Mouse (Mus musculus): ENCODE measurements at regions not wholly inside any gene's neighbourhood (a gene's known extent, or its start where the extent isn't known, plus 50 kb on each side); places are given as distances from the start of the nearest gene placed in this dataset.
"Not testable (repeated sequence)": the region's sequence is repeated elsewhere in the genome, so short reads cannot be mapped to it uniquely, and the experiment has no call there.

DNA sequence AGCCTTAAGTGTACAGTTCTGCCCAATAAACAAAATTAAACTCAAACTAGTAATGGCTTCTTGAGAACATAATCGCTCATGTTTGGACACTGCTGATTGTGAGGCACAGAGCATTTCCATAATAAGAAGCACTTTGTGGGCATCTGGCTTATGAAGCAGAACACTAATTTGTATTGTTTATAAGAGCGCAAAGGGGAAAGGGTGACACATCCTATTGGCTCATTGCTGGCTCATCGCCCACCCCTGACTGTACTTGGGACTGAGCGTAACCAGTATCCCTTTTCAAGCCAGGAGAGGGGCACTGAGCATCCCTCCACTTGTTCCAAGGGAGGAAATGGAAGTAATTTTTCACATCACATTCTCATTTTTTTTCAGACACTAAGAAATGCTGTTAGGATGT is 288.0 kb downstream of the Sfmbt2 start:
- DNase-seq (ENCODE audit: low spot score in 2 of 2), result peak; percentile 49 to 55

- not testable (repeated sequence) for DNase-seq (ENCODE audit: low spot score in 2 of 2)
Measured at GRCm38 (mm10) chr2:10667915-10668314, 297.6 kb downstream of the Sfmbt2 start.

- DNase-seq (ENCODE audit: low spot score in 2 of 2), result no peak
Measured at GRCm38 (mm10) chr2:10670423-10671298, 300.4 kb downstream of the Sfmbt2 start.

DNA sequence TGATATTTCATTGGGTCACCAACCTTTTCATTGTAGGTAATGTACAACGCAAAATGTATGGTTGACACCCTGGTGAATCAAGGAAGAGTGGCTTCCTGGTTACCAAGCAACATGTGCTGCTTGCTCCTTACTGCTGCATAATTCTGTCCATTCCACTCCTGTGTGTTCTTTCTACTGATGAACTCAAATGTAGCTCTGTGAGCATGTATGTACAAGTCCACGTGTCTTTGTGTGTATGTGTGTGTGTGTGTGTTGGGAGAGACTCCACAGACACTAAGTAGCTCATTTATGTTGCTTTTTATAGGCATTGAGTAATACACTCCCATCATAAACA is 301.0 kb downstream of the Sfmbt2 start:
- DNase-seq (ENCODE audit: low spot score in 2 of 2), result no peak

- no peak for DNase-seq (ENCODE audit: low spot score in 2 of 2)
Measured at GRCm38 (mm10) chr2:10672196-10672595, 301.9 kb downstream of the Sfmbt2 start.

- DNase-seq (ENCODE audit: low spot score in 2 of 2), result no peak
Measured at GRCm38 (mm10) chr2:10674738-10675349, 304.5 kb downstream of the Sfmbt2 start.

DNA sequence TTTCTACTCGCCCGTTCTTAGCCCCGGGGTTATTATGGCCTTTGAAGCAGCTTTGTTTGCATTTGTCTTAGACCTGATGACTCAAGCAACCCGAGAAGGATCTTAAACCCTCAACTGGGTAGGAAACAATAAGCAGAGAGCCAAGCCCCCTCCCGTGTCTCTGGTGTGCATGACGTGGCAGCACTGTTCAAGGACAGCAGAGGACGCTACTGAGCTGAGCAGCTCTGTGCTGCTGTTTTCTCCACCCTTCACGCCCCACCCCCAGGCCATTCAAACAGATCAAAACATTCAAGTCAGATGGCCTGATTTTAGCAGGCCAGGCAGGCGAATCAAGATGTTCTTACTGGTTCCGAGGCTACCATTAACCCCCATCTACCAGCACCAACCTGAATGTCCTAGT is 331.1 kb downstream of the Sfmbt2 start:
- DNase-seq (ENCODE audit: low spot score in 2 of 2), result peak in 1 of 2 experiments; percentile 34

GRCm38 (mm10) chr2:10718366-10718765 is 348.1 kb downstream of the Sfmbt2 start:
- DNase-seq (ENCODE audit: low spot score in 2 of 2), result no peak

DNA sequence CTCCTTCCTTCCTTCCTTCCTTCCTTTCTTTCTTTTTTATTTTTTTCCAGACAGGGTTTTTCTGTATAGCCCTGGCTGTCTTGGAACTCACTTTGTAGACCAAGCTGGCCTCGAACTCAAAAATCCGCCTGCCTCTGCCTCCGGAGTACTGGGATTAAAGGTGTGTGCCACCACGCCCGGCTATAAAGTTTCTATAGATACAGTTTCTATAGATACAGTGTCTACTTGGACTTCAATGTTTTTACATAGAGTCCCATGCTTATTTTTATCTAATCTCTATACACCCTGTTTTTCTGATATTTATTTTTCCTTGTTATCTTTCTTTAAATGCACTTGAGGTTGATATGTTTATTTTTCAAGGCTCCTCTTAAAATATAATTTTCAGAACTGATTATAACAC is 364.0 kb downstream of the Sfmbt2 start:
- not testable (repeated sequence) for DNase-seq (ENCODE audit: low spot score in 2 of 2)

DNA sequence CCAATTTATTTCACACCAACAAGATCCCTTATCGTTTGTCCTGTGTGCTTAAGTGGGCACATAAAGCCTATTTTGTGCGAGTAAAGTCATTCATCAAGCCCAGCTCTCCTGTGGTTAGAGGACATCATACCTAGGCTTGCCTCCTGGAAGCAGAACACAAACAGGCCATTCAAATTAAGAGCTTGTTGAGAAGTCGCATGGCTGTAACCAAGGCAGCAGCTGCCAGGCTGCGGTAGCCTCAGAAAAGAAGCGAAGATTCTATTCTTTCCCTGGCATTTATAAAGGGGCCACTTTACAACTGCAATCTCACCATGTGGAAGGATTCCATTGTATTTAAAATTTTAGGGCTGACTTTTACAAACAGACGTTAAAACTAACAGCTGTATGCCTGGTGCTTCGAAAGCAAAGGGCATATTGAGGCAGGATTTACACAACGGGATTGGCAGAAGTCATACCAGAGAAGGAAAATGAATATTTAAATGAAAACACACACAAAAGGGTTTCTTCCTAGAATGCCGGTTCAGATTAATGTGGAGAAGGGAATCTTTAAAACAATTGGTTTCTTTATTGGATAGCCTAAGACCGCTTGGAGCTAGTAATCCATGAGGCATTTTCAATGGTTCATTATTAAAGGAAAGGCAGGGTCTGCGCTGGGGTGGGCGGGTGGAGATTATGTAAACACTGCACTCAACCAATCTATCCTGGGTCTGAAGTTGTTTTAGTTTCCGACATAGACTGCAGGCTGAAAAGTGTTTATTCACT is 366.6 kb downstream of the Sfmbt2 start:
- peak in 1 of 2 experiments; percentile 15 for DNase-seq (ENCODE audit: low spot score in 2 of 2)

- DNase-seq (ENCODE audit: low spot score in 2 of 2), result peak in 1 of 2 experiments; percentile 26
Measured at GRCm38 (mm10) chr2:10737458-10737775, 367.1 kb downstream of the Sfmbt2 start.

- no peak for DNase-seq (ENCODE audit: low spot score in 2 of 2)
Measured at GRCm38 (mm10) chr2:10745127-10745526, 374.8 kb downstream of the Sfmbt2 start.

- DNase-seq (ENCODE audit: low spot score in 2 of 2), result peak; percentile 22 to 71
Measured at GRCm38 (mm10) chr2:10755375-10755774, 385.1 kb downstream of the Sfmbt2 start.

DNA sequence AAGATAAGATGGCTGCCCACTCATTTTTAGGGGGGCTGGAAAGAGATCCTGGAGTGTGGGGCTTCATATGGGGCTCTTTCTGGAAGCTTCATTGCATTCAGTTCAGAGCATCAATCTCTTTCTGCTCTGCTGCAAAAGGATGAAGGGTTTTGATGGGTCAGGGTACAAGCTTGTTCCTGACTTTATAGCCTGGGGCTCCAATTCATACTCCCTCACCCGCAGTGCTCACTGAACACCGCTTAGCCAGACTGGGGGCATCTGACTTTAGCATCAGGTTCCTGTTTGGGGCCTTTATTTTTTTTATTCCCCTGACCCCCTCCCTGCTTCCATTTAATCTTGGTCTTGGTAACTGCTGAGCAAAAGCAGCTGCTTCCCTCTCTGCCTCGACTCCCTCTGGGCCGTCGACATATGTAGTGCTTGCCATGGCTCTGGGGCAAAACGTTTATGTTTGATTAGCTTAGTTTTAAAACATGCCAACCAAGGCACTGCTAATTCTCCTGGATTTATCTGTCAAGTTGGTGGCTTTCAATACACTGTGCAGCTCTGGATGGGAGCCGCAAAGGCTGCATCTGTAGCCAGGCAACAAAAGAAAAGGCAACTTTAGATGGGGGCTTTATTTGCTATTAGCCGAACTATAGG is 387.0 kb downstream of the Sfmbt2 start:
- DNase-seq (ENCODE audit: low spot score in 2 of 2), result no peak

DNA sequence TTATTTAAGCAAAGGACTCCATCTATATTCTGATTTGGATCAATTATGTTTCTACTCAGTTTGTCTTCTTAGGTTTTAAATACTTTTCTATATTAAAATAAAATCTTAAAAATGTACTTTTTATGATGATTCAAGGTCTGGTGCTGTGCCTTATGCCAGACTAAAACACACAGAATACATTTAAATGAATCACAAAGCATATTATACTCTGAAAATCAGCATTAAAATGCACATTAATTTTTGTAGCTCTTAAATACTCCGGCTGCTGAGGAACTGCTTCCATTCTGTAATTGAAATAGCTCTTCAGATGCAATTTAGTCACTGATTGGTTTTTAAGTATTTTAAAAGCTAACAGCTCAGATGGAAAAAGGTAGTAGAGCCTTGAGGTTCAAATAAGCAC is 387.6 kb downstream of the Sfmbt2 start:
- no peak for DNase-seq (ENCODE audit: low spot score in 2 of 2)

DNA sequence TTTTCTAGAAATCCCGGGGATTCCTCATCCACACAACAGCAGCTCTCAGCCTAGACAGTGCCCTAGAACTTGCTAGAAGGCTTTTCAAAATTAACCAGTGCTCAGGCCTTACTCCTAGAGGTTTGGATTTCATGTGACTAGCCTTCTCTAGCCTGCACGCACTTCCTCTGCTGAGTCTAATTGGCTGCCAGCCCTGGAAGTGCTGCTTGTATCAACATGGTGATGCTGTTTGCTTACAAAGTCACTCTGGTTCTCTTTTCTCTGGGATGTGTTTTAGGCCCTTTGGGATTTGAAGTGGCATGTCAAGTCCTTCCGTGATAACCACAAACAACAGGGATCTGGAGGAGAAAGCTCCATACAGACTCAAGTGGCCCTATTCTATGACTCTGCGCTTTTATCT is 391.9 kb downstream of the Sfmbt2 start:
- DNase-seq (ENCODE audit: low spot score in 2 of 2), result peak in 1 of 2 experiments; percentile 16

DNA sequence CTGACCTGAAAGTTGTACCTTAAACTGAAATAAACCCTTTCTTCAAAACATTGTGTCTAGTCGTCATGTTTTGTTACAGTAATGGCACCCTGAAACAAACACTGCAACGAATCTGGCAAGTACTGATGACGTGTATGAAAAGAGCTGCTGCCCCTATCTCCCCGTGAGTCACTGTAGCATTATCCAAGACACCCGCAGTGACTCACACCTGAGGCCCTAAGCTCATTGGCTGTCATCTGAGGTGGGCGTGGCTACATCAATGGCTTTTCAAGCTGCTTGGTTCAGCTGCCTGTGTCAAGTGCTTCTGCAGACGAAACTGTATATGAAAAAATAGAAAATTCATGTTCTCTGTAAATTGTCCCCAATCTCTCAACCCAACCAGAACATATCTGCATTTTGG is 388.8 kb upstream of the Prkcq start:
- DNase-seq (ENCODE audit: low spot score in 2 of 2), result no peak

GRCm38 (mm10) chr2:10783594-10783993 is 388.3 kb upstream of the Prkcq start:
- DNase-seq (ENCODE audit: low spot score in 2 of 2), result no peak

GRCm38 (mm10) chr2:10784266-10784665 is 387.6 kb upstream of the Prkcq start:
- no peak for DNase-seq (ENCODE audit: low spot score in 2 of 2)

- DNase-seq (ENCODE audit: low spot score in 2 of 2), result peak in 1 of 2 experiments; percentile 75
Measured at GRCm38 (mm10) chr2:10785156-10785555, 386.8 kb upstream of the Prkcq start.

GRCm38 (mm10) chr2:10788509-10788908 is 383.4 kb upstream of the Prkcq start:
- peak in 1 of 2 experiments; percentile 78 for DNase-seq (ENCODE audit: low spot score in 2 of 2)

- DNase-seq (ENCODE audit: low spot score in 2 of 2), result no peak
Measured at GRCm38 (mm10) chr2:10791233-10791632, 380.7 kb upstream of the Prkcq start.

All from left cerebral cortex, adult 9 months (tissue).